Mouse (Mus musculus): ENCODE results near the gene Plbd1.

Gene Plbd1

DNA sequence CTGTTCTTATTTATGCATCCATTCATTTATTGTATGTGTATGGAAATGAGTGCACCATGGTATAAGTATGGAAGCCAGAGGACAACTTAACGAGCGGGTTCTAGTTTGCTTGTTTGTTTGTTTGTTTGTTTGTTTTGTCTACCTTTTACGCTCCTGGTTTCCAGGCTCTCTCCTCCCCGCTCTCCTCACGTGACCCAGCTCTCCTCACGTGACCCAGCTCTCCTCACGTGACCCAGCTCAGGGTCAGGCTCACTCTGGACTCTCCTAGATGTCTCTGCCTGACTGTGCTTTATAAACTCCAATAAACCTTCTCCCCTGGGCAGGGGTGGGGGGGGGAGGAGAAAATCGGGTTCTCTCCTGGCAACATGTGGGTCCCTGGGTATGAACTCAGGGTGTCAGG is 11.1 kb downstream of the Plbd1 start:
- DNase-seq (ENCODE audit: low spot score in 2 of 2) = no peak

- DNase-seq (ENCODE audit: low spot score in 2 of 2) = no peak
Observed at GRCm38 (mm10) chr6:136647455-136647861, 14.3 kb downstream of the Plbd1 start.

GRCm38 (mm10) chr6:136646207-136646606 is 15.5 kb downstream of the Plbd1 start:
- DNase-seq (ENCODE audit: low spot score in 2 of 2) = no peak

DNA sequence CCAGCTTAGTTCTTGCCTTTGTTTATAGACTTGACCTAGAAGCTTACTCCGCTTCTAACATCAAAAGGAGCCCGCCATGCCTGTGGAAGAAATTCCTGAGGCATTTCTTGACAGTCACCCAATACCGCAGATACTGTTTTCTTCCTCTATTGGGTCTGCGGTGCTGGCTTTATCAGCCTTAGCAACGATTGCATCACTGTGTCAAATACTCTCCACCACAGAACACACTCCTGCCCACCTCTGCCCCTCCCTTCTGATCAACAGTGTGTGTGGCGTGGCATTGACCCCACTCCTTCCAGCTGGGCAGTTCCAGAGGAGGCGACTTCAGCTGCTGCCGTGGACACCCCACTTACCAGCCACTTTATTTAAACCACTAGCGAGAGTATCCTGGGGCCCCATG is 16.0 kb downstream of the Plbd1 start:
- DNase-seq (ENCODE audit: low spot score in 2 of 2) = no peak

- DNase-seq (ENCODE audit: low spot score in 2 of 2) = no peak
Observed at GRCm38 (mm10) chr6:136644171-136644570, 17.6 kb downstream of the Plbd1 start.

DNA sequence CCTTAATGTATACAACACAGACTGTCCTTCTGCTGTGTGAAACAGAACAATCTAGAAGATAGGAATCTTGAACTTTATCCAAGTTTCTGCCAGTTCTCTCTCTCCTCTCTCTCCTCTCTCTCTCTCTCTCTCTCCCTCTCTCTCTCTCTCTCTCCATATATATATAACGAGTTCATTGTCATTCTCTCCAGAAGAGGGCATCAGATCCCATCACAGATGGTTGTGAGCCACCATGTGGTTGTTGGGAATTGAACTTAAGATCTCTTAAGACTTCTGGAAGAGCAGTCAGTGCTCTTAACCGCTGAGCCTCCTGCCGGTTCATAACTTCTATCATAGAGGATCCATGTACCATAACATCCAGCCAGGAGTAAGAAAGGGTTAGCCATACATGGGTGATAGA is 26.7 kb downstream of the Plbd1 start:
- DNase-seq (ENCODE audit: low spot score in 2 of 2) = no peak

- DNase-seq (ENCODE audit: low spot score in 2 of 2) = no peak
Observed at GRCm38 (mm10) chr6:136633719-136634118, 28.0 kb downstream of the Plbd1 start.

- DNase-seq (ENCODE audit: low spot score in 2 of 2) = no peak
Observed at GRCm38 (mm10) chr6:136633154-136633553, 28.6 kb downstream of the Plbd1 start.

GRCm38 (mm10) chr6:136631945-136632534 is 29.7 kb downstream of the Plbd1 start:
- no peak for DNase-seq (ENCODE audit: low spot score in 2 of 2)

DNA sequence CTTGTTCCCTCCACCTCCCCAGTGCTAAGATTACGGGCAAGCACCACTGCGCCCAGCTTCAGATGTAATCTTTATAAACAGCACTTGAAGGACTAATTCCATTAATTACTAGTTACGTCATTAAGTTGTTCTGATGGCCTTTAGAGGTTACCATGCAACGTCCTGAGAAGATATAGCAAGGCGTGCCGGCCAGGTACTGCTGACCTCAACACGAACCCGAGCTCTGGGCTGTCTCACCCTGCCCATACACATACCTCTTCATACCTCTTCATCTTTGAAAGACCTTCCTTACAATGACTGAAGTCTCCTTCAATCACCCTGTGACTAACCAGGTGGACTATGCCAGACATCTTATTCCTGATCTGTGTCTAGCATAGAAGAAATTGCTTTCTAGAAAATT is 30.2 kb downstream of the Plbd1 start:
- DNase-seq (ENCODE audit: low spot score in 2 of 2) = no peak

GRCm38 (mm10) chr6:136629639-136630038 is 32.1 kb downstream of the Plbd1 start:
- DNase-seq (ENCODE audit: low spot score in 2 of 2) = no peak

GRCm38 (mm10) chr6:136625421-136625820 is 36.3 kb downstream of the Plbd1 start:
- no peak for DNase-seq (ENCODE audit: low spot score in 2 of 2)

DNA sequence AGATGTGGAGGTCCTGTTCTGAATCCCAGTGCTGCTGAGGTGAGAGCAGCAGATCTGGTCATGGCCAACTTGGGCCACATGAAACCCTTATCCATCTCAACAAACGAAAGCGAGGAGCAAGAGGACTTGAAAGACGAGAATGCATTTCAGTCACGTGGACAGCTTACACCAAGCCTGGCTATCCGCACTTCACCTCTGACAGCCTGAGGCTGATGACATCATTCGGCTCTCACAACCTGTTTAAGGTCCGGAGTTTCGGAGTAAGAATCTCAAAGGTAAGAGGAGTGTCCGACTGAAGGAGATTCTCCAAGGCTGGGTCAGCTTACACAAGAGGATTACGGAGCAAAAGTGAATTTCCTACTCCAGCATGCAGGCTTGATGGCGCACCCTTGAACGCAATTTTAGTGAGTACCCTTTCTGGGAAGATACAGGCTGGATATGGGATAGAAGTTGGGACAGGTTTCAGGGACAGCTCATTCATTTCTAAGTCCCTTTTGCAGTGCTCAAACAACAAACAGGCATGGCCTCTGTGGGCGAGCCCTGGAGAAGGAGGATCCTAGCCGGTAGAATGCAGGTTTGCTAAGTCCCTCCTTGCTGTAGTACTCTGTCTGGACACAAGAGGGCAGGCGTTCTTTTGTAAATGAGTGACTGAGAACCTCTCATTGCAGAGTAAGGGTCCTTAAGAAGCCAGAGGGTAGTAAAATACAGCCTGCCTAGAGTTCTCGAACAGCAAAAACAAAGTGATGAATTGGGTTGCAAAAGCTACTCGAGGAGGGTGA is 41.2 kb downstream of the Plbd1 start:
- DNase-seq (ENCODE audit: low spot score in 2 of 2) = peak; percentile 65 to 68

DNA sequence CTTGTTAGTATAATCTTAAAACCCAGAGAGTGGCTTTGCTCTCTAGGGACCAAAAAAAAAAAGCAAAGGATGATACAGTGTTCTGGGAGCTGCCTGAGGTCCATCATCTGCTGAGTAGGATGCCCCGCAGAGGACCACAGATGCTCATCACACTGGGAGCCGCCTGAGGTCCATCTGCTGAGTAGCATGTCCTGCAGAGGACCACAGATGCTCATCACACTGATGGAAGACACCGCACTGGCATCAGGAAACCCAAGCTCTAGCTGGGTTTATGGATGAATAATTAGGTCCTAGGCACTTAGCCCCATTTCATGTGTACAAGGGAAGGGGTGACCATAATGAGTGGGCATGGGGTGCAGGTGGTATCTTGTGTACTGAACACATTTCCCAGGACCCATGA is 47.6 kb downstream of the Plbd1 start:
- DNase-seq (ENCODE audit: low spot score in 2 of 2) = no peak

GRCm38 (mm10) chr6:136612312-136612711 is 49.4 kb downstream of the Plbd1 start:
- DNase-seq (ENCODE audit: low spot score in 2 of 2) = no peak

GRCm38 (mm10) chr6:136611351-136612215 is 50.1 kb downstream of the Plbd1 start:
- DNase-seq (ENCODE audit: low spot score in 2 of 2) = no peak

- DNase-seq (ENCODE audit: low spot score in 2 of 2) = no peak
Observed at GRCm38 (mm10) chr6:136602601-136603000, 59.1 kb downstream of the Plbd1 start.

- no peak for DNase-seq (ENCODE audit: low spot score in 2 of 2)
Observed at GRCm38 (mm10) chr6:136594541-136594940, 67.2 kb downstream of the Plbd1 start.

- no peak for DNase-seq (ENCODE audit: low spot score in 2 of 2)
Observed at GRCm38 (mm10) chr6:136590739-136591138, 71.0 kb downstream of the Plbd1 start.

GRCm38 (mm10) chr6:136566002-136566401 is 95.7 kb downstream of the Plbd1 start:
- no peak for DNase-seq (ENCODE audit: low spot score in 2 of 2)

Measured in right cerebral cortex, postnatal 36 days (tissue).